Mouse (Mus musculus): Measurements from ENCODE around the gene Nnat.

The Nnat gene

GRCm38 (mm10) chr2:157605025-157605675 is 45.3 kb downstream of the Nnat start:
- DNase-seq: peak; percentile 52 to 54

DNA sequence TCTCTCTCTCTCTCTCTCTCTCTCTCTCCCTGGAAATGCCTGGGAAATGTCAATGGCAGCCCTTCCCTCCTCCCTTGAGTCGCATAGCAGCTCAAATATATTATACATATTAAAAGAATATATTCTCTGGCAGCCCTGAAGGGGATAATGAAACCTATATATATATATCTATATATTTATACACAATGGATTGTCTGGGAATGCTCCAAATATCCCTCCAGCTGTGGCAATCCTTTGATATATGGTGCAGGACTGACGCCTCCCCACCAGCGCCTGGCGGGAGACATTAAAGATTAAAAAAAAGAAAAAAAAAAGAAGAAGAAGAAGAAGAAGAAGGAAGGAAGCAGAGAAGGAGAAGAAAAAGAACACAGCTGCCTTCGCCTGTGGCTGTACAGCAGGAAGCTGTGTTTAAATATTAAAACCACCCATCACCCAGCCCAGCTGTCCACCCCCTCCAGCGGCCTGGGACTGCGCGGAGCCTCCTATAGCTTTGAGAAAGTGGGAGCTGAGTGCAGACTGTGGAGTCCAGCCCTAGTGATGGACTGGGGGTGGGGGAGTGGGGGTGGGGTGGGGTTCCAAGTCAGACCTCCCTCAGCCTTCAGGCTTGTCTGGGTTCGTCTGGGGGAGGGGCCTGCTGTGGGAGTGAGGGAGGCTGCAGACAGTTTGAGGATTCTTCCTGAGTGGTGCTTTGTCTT is 47.8 kb downstream of the Nnat start:
- DNase-seq: no peak

DNA sequence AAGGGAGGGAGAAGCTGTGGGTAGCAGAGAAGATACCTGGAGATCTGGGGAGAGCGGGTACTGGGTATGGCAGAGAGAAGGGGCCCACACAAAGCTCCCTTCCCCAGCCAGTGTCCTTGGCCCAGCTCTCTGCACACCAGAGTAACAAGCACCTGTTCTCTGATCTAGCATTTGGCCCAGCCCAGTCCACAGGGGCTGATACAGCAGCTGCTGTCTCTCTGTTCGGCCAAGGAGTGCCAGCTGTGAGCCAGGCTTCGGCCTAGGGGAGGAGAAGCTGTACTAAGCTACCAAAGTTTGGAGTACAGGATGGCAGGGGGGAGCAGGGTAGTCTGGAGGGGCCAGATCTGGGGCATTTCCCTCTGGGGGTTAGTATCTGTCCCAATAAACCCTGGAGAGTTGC is 51.9 kb downstream of the Nnat start:
- no peak for DNase-seq

All from lung, adult 18-20 months (tissue).